Mouse (Mus musculus) megakaryocyte, embryonic 14.5 days (primary cell): ENCODE measurements around the gene Cachd1.

ENCODE experiments used
- FLI1 ChIP-seq: IDR thresholded peaks from 2 replicates; pipeline ENCODE4 v1.6.1; 2012; ENCODE audit warnings: low read length, inconsistent platforms, mixed read lengths
- GATA1 ChIP-seq: IDR thresholded peaks from 3 replicates; pipeline ENCODE4 v1.6.1; 2012; ENCODE audit warnings: mixed read lengths, low read length, inconsistent platforms, borderline replicate concordance

- no peak for TF ChIP-seq GATA1
- no peak for TF ChIP-seq FLI1
Measured at GRCm38 (mm10) chr4:100778082-100778481, 1.6 kb downstream of the Cachd1 start.
